Mouse (Mus musculus) c-Kit-negative CD71-positive TER-119-positive erythroid progenitor cells, embryonic 14.5 days (primary cell): ENCODE results near the gene St5.

Experiments
- DNase-seq: peaks from one replicate; pipeline ENCODE4 v3.0.0-alpha.2; 2013; ENCODE audit warnings: low read depth, low spot score

St5 gene

DNA sequence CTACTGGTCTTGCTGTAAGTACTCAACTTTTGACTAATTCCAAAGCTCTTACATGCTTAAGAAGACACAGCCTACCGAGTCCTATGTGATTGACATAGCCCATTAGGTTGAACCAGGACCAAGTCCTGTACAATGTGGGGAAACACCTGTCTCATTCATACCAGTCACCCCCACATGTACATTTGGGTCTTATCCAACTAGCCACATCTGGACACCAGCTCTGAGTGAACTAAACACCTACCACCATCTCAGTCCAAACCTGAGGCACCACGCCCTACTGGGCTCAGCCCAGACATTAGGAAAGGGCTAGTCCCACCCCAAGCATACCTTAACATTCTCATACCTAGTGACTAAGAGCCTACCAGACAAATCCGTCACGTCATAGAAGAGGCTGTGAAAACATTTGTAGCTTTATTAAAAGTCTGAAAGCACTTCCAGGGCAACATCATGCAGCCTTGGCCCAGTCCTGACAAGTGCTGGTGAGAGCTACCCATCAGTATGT, 135.0 kb downstream of the St5 start:
- no peak for DNase-seq

- no peak for DNase-seq
Measured at GRCm38 (mm10) chr7:109566841-109567768, 136.3 kb downstream of the St5 start.

GRCm38 (mm10) chr7:109566327-109566726, 137.1 kb downstream of the St5 start:
- no peak for DNase-seq

DNA sequence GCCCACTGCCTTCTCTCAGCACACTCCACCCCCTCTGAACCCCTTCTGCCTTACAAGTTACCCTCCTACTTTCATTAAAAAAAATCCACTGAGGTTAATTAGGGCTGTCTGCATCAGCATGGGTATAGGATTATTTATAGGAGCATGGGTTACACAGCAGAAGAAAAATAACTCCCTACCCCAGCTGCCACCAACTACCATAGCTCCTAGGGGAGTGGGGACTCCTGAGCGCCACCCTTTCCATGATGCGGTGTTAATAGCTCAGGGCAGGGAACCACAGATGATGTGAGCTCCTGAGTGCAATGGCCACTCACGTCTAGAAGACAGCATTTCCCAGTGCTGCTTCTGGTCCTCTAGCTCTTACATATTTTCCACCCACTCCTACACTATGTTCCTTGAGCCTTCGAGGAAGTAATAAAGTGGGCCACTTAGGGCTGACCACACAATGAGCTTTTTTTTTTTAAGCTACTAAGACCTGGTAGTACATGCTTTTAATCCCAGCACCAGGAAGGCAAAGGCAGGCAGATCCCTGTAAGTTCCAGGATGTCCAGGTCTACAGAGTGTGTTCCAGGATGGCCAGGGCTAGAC, 139.5 kb downstream of the St5 start:
- DNase-seq: no peak

GRCm38 (mm10) chr7:109562676-109563075, 140.7 kb downstream of the St5 start:
- DNase-seq: no peak

- DNase-seq: no peak
Measured at GRCm38 (mm10) chr7:109562154-109562599, 141.2 kb downstream of the St5 start.

DNA sequence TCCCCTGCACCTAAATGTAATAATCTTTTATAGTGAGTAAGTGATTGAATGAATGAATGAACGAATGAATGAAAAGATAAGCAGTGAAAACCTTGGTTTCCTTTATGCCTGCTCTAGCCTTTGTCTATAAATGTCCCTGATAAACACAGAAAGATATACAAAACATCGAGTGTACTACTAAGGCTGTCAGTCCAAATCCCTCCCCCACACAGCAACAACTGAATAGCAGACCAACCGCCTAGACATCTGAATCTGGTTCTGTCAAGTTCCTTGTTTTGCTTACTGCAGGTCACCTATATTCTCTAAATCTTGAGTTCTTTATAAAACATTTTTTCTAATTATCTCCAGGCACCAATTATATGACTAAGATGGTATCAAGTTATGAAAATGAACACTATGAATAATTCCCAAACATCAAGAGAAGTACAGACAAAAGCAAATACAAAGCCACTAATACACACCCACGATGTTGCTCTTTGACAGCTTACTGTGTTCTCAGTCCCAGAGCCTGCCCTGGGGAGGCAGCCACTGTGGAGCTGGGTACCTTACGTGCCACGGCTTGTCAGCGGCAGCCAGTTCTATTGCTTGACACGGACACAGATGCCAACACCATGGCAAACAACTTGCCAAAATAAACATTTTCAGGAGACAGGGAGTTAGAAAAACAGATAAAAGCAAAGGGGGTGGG, 141.8 kb downstream of the St5 start:
- DNase-seq: no peak

DNA sequence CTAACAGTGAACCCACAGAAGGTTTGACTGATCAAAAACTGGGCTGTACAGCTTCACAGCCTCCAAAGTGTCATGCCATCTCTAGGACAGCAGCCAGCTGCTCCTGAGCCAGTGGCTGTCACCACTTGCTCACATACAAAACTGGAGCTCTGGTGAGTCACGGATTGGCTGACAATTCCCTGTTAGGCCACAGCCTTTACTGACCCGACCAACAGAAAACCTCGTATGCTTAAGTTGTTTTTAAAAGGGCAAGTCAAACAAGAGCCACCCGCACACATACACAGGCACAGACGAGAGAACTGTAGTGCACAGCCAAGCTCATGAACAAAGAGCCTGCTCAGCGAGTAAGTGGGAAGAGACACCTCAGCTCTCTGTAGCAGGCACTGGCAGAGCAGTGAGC, 143.9 kb downstream of the St5 start:
- no peak for DNase-seq

DNA sequence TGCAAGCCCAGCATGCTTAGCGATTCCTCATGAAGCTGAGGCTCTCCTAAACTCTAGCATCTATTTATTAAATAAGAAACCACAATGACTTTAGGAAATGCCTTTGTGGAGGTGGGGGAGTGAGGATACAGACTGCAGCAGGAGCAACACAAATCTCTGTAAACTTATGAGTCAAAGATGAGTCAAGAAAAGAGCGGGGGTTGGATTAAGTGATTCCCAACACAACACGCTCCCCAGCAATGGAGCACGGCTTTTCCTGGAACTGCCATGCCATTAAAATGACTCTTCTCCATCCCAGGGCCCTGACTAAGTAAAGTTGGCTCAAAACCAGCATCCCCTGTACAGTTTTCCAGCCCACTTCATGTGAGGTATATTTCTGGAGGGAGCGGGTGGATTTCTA, 156.7 kb downstream of the St5 start:
- DNase-seq: no peak

DNA sequence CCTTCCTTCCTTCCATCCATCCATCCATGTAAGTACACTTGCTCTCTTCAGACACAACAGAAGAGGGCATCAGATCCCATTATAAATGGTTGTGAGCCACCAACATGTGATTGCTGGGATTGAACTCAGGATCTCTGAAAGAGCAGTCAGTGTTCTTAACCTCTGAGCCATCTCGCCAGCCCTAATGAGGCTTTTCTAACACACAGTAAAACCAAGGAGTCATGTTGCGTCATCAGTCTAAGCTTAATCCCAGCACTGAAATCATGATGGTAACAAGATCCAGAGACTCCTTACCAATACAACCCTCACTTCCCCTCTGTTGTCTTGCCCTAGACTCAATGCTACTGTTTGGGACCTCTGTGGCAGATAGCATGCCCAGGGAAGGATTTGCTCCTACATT, 157.2 kb downstream of the St5 start:
- no peak for DNase-seq

DNA sequence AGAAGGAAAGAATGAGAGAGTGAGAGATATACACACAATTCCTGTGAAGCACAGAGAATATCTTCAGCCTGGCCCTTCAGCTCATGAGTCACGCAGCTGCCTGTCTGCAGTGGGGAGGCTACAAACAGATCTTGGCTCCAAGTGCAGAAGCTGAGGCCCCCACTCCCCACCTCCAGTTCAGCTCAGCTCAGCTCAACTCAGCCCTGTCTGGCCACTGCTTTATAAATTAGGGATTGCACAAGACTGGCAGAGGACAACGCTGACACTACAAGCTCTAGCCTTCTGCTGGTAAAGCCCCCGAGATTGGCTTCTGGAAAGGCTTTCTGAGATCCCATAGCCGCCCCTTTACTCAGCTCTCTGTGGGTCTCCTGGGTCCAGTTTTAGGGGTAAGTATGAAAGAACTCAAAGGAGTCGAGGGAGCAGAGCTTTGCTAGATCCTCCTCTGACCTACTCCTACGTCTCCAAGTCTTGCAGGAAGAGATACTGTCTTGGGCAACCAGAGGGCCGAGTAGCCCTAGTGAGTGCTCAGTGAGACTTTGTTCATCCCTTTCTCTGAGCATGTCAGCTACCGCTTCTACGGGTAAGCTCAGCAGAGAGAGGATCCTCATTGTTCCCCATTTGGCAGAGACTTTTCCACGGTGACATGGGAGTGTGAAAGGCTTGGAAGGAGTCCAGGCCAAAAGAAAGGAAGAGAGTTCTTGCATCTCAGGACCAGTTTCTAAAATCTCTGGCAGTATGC, 158.0 kb downstream of the St5 start:
- DNase-seq: no peak

GRCm38 (mm10) chr7:109544792-109545191, 158.6 kb downstream of the St5 start:
- DNase-seq: no peak

DNA sequence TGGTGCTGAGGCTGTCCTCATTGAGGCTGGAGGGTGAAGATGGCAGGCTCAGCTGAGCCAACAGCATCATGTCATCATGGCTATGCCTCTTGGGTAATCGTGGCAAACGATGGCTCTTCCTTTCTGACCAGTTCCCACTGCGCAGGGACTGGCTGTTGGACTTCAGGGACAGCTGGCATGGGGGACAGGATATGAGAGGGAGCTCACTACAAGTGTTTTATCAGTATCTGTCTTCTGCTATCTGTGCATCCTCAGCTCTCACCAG, 161.1 kb downstream of the St5 start:
- no peak for DNase-seq

- no peak for DNase-seq
Measured at GRCm38 (mm10) chr7:109541609-109542363, 161.6 kb downstream of the St5 start.

GRCm38 (mm10) chr7:109540902-109541301, 162.5 kb downstream of the St5 start:
- DNase-seq: no peak

GRCm38 (mm10) chr7:109536451-109536946, 166.9 kb downstream of the St5 start:
- DNase-seq: no peak

- DNase-seq: no peak
Measured at GRCm38 (mm10) chr7:109534921-109535320, 168.5 kb downstream of the St5 start.

DNA sequence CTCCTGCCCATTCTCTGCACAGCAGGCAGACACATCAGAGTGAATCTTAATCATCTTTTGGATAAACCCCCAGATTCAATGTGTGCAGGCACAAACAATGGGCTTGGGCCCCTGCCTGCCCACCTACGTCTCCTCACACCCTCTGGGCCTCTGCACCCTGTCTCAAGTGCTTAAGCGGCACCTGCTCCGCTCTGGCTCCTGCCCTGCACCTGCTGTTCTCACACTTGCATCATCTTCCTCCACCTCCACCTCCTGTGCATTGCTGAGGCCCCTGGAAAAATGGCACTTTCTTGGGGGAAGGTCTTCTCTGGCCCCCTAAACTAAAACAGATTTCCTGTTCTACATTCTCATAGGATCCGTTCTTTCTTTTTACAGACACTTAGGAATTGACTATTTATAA, 169.5 kb downstream of the St5 start:
- no peak for DNase-seq

- DNase-seq: no peak
Measured at GRCm38 (mm10) chr7:109533129-109533528, 170.3 kb downstream of the St5 start.

DNA sequence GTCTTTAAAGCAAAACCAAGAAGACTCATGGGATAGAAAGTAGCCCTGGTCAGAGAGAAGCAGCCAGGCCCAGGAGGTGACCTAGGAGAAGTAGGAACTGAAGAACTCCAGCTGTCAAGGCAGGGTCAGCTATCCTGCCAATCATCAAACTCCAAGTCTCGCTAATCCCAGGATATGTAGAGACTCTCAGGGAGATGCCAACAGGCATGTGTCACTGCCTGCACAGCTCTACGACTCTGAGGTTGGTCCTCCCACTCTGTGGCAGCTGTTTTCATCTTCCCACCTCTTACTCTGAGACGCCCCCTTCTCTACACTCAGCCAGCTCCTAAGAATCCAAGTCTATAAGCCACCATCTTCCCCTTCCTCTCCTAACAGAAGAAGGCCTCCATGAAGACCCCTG, 170.7 kb downstream of the St5 start:
- DNase-seq: no peak

GRCm38 (mm10) chr7:109531501-109531900, 171.9 kb downstream of the St5 start:
- DNase-seq: no peak
